Mouse (Mus musculus) heart, postnatal 4 days (tissue): ENCODE results near the gene Olfr554. TPM values are rescaled to one million over a fixed set of nuclear protein-coding genes. Genes with fewer than 3 reads are reported as not detected.
"Not testable (repeated sequence)": the region's sequence is repeated elsewhere in the genome, so short reads cannot be mapped to it uniquely, and the experiment has no call there.

Experiments used
- DNase-seq: peaks from one replicate; pipeline ENCODE4 v3.0.0; 2021
- total RNA-seq, 2 experiments: library from RNA; stranded (reverse); gene quantifications; 2 replicates each; pipeline ENCODE4 v1.2.3; 2021

The Olfr554 gene
- total RNA-seq = not detected

DNA sequence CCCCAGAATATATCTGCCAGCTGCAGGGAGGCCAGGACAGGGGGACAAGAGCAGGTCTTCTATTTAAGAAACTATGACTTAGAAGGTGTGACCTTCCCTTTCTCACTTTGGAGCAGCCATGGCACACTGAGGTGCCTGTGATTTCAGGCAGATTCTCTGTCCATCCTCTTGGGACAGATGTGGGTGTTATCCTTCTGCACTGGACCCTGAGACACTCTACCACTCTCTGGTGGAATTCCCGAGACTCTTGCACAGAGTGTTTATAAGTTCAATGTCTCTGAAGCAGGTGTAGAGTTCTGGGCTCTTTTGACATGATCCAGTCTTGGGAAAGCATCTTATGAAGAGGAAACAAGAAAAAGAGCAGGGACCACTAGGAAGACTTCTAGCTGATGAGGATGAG, at the start of gene Olfr554:
Gene Olfr554, plus strand, starts transcription at position 301 of the 400 bp plus-strand sequence.
- no peak for DNase-seq

DNA sequence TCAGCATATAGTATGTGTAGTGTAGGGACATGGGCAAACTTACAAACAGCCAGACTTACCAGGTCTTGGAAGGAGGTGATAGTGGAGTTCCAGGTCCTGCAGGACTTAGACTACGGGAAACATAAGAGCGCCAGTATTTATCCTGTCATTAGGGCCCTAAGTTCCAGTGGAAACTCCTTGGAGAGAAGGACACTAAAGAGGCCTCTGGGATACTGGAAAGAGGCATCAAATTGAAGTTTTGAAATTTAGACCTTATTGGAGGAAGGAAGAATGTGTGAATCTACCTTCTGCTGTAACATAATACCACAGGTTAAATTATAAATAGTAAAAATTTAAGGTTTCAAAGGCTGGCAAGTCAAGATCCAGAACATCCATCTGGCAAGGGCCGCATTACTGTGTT, 46.4 kb upstream of the Olfr554 start, which contains the start of gene Olfr551:
Gene Olfr551, minus strand, starts transcription at position 101 of the 400 bp plus-strand sequence.
- DNase-seq = no peak

DNA sequence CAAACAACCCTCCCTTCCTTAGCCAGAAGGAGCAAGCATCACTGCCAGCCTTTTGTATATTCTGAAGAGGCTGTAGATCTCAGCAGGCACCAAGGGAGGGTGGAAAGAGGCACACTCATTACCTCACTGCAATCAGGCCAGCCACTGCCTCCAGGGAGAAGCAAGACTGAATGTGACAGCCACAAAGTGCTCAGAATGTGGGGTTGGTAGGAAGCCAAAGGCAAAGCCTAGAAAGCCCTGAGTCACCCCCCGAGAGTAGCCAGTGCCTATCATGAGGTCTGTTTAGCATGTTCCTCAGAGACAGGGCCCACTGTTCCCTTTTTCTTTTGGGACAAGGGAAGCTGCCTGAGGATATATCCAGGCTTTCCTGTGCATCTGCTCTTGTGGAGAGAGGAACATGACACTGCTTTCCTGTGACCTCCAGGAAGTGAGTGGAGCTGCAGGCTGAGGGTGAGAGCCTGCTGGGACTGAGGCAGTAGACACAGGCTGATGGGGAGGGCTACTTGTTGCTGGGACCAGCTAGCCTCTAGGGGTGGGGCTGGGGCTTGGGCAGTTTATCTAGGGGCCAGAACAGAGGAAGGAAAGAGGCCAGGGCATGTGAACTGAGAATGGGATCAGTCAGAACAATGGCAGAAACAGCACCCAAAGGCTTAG, 40.7 kb upstream of the Olfr554 start, which contains the start of gene Olfr552:
Gene Olfr552, plus strand, starts transcription at position 393 of the 654 bp plus-strand sequence.
- no peak for DNase-seq

DNA sequence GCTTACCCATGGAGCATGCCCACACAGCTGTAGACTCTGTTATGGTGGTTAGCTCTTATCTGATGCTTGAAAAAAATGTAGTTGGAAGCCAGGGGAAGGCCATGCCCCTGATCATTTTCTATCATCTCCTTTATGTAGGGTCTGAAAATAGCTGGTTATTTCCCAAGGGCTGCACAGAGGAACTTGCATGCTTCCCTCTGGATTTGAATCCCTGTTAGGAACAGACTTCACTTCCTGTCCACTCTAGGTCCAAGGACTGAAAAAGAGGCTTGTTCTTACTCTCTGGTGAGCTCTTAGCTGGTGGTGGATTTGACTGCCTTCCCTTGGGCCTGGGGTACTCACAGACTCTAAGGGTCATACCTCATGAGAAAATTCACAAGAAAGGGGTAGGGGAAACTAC, 20.1 kb upstream of the Olfr554 start, which contains the start of gene Olfr553:
Gene Olfr553, minus strand, starts transcription at position 101 of the 400 bp plus-strand sequence.
- DNase-seq = no peak

DNA sequence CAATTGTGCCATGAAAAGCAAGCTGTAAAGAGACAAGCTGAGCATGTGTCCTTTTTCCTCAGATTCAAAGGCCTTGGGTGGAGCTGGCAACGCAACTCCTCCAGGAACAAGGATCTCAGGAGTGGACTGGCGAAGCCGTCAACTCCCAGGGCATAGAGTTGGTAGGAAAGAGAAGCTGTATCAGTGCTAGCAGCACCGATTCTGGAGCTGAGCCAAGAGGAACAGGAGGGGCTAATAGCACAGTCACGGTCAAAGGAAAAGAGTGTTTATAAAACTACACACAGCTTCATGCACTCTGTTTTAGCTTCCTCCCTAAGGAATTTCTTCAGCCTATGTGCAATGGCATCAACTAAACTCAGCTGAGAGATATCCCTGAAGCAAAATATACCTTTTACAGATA, 18.6 kb upstream of the Olfr554 start:
- peak; percentile 30 for DNase-seq

DNA sequence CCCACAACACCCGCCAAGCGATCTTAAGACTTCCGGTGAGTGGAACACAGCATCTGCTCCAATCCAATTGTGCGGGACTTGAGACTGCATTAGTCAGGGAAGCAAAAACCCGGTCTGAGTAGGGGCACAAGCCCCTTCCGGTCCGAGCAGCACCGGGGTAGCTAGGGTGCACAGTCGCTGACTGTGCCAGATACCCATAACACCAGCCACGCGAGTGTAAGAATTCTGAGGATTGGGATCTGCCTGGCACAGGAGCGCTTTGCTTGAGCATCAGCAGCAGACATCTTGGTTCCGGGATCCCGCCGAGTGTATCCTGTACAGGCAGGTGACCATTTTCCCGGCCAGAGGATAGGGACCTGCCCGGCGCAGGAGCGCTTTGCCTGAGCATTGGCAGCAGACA, 17.9 kb upstream of the Olfr554 start:
- not testable (repeated sequence) for DNase-seq

DNA sequence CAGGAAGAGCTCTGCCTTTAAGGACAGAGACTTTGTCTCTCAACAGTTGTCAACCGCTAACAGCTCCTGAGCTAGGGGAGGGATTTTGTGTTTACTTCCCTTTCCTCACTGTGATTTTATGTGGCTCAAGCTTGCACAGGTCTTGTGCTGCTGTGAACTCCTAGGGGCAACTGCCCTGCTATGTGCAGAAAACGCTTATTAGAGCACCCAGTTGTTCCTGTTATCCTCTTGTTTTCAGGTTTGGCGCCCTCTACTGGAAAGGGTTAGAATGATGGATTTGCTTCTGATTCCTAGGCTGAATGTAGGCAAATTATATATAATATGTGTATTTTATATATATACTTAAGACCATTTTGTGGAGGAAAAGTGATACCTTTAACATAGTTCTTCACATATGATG, 1.6 kb upstream of the Olfr554 start:
- peak; percentile 52 for DNase-seq

DNA sequence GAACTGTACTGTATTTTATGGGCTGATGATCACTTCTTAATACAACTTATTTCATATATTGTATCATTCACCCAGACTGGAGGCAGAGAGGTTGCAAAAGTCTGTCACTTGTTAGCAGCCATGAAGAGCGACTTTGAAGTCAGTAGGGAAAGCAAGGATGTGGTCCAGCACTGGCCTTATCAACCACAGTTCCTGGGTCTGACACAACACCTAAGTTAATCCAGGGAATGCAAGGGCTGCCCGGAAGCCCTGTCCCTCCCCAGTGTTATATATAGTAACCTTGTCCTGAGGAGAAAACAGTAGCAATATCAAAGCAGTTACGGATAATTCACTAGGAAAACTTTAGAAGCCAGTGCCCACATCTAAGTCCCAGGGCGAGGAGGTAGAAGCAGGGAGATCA, 6.7 kb downstream of the Olfr554 start:
- not testable (repeated sequence) for DNase-seq

DNA sequence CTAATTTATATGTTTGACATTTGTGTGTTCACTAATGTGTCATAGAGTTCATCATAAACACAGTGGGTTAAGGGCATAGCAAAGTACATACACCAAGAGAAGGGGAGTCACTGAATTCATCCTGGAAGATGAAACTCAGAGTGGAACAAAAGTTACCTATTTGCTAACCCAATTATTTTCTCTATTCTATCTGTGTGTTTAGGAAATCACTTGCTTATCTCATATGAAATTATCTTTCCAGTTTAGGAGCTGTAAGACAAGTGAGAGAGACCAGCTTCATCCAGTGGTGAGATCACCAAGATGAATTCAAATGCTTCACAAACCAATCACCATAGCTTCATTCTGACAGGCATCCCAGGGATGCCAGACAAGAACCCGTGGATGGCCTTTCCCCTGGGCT, 20.3 kb downstream of the Olfr554 start, which contains the start of gene Olfr555:
Gene Olfr555, plus strand, starts transcription at position 301 of the 400 bp plus-strand sequence.
- no peak for DNase-seq

DNA sequence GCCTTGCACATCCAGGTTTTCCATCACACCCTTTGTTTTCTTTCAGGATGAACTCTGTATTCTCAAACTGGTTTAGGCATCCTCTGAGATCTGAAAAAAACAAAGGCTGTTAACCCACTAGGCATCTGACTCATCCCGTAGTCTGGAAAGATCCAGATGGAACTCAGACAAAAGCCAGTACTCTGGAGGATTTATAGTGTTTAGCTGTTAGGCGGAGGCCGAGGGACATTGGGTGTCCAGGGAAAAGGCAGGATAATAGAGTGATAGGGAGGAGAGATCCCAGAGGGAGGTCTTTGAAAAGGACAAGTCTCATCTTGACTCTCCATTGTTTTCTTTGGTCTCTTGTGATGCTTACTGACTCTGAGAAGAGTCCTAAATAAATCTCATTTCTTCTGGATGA, 26.4 kb downstream of the Olfr554 start, which contains the start of gene Olfr556:
Gene Olfr556, plus strand, starts transcription at position 301 of the 400 bp plus-strand sequence.
- no peak for DNase-seq

DNA sequence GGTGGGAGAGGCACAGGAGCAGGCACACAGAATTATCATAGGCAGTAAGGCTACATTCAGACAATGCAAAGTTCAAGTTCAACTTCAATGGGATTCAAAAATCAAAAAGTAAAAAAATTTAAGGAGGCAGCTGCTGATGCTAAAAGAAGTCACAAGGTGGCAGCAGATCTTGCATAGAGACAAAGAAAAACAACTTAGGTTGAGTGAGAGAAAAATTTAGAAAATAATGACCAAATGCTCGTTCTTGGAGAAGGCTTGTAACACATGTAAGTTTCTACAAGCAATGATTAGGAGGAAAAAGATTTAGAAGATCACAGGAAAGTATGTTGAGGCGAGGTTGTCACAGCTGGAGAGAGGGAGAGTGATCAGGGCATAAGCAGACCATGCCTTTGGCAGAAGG, 27.1 kb downstream of the Olfr554 start:
- no peak for DNase-seq

DNA sequence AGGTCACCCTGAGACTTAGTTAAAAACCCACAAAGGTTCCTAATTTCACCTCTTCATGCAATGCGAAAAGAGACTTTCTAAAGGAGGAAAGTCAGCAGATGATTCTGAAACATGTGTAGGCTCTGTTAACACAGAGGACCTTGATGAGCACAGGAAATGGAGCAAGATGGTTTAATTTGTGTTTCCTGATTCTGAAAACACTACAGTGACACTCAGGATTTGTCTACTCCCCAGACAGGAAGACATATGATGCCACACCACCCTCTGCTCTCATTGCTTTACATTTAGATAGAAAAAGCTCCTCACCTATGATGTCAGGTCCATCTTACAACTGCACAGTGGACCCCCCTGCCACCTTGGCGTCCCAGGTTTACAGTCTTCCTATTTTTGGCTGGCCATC, 38.0 kb downstream of the Olfr554 start:
- DNase-seq = no peak

DNA sequence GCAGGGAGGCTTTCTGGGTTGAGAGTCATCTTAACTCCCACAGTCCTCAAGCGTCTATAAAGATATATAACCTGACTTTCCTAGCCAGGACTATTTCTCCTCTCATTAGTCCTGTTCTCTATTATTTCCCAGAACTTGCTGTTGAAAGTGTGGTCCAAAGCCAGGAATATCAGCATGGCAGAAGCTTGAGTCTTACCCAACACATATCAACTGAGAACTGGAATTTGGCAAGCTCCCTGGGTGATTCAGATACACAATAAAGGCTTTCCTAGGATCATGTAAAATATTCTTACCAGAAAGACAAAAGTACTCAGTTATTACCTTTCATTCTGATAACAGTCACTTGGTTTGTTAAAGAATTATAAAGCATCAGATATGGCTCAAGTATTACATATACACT, 43.7 kb downstream of the Olfr554 start:
- no peak for DNase-seq

DNA sequence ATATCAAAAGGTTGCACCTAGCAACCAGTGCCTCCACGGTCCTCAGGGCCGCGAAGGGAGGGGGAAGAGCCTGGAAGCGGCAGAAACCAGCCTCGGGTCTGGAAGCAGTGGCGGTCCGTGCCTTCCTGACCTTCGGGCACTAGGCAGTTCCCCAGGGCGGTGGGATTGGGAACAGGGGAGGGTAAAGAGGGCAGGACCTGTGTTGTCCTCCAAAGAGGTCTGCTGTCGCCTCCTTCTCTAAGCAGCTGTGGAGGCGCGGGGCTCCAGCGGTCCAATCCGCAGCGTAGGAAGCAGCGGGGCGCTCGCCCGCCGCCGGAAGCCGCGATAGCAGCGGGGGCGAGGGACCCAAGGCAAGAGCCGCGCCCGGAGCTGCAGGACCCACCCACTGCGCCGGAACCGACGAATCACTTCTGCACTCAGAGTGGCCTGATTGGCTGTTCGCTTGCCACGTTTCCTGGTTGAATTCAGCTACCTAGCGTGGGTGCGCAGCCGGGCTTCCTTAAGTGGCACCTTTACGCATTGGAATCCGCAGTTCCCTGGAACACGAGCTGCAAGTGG, 48.8 kb downstream of the Olfr554 start, which contains the start of gene Trim68:
Gene Trim68, minus strand, starts transcription at position 384 of the 558 bp plus-strand sequence.
- DNase-seq = peak; percentile 90

Other genes starting within 250 kb of the Olfr554 start
- gene Rrm1, start 196.7 kb upstream of the Olfr554 start, total RNA-seq = 100 to 1,000 TPM; 101 to 103 TPM
- not detected for gene Olfr543, start 156.8 kb upstream of the Olfr554 start, total RNA-seq
- gene Olfr544, start 150.1 kb upstream of the Olfr554 start, total RNA-seq = not detected
- not detected for gene Olfr545, start 138.9 kb upstream of the Olfr554 start, total RNA-seq
- not detected for gene Olfr547, start 103.7 kb upstream of the Olfr554 start, total RNA-seq
- gene Olfr548-ps1, start 97.5 kb upstream of the Olfr554 start, total RNA-seq = not detected
- gene Olfr549, start 88.6 kb upstream of the Olfr554 start, total RNA-seq = not detected
- 1 to 10 TPM; 4.4 to 4.9 TPM for gene Trim21, start 72.9 kb upstream of the Olfr554 start, total RNA-seq
- gene Olfr550, start 67.0 kb upstream of the Olfr554 start, total RNA-seq = not detected
- gene Olfr551, start 46.5 kb upstream of the Olfr554 start, total RNA-seq = not detected
- under 1 TPM in 1 of 2 experiments, not detected in 1; 0.07 TPM for gene Olfr552, start 40.7 kb upstream of the Olfr554 start, total RNA-seq
- not detected for gene Olfr553, start 20.2 kb upstream of the Olfr554 start, total RNA-seq
- gene Olfr555, start 20.4 kb downstream of the Olfr554 start, total RNA-seq = not detected
- gene Olfr556, start 26.5 kb downstream of the Olfr554 start, total RNA-seq = not detected
- gene Trim68, start 48.9 kb downstream of the Olfr554 start, total RNA-seq = 1 to 10 TPM; 8.3 to 9.6 TPM
- gene Olfr557, start 57.5 kb downstream of the Olfr554 start, total RNA-seq = not detected
- gene Olfr558, start 63.8 kb downstream of the Olfr554 start, total RNA-seq = 1 to 10 TPM; 2.9 to 3.1 TPM
- gene Olfr33, start 80.6 kb downstream of the Olfr554 start, total RNA-seq = not detected
- not detected for gene Olfr559, start 89.1 kb downstream of the Olfr554 start, total RNA-seq
- gene Olfr560, start 120.9 kb downstream of the Olfr554 start, total RNA-seq = under 1 TPM; 0.19 to 0.23 TPM
- 1 to 10 TPM; 1.1 to 1.4 TPM for gene Olfr78, start 121.0 kb downstream of the Olfr554 start, total RNA-seq
- gene Olfr561, start 132.8 kb downstream of the Olfr554 start, total RNA-seq = not detected
- gene Olfr564, start 165.0 kb downstream of the Olfr554 start, total RNA-seq = not detected
- gene Olfr566, start 220.3 kb downstream of the Olfr554 start, total RNA-seq = not detected
- not detected for gene Olfr568, start 238.7 kb downstream of the Olfr554 start, total RNA-seq